Mouse (Mus musculus) testis, adult 2 months (tissue): ENCODE measurements around the gene Gpr142. TPM values are rescaled to one million over a fixed set of nuclear protein-coding genes. Genes with fewer than 3 reads are reported as not detected.

Source experiments
- H3K27ac ChIP-seq: fragments of 200-500 bp; 2 replicates; pipeline ENCODE4 v1.5.1; 2012; ENCODE audit warnings: low read depth, low read length; ENCODE audit not compliant: control insufficient read depth, insufficient read depth
- H3K27me3 ChIP-seq: fragments of 200-500 bp; 2 replicates; pipeline ENCODE4 v1.6.1; 2012; ENCODE audit warnings: mild to moderate bottlenecking, low read length, moderate library complexity; ENCODE audit not compliant: control insufficient read depth, insufficient read depth
- H3K36me3 ChIP-seq: fragments of 200-500 bp; 2 replicates; pipeline ENCODE4 v1.6.1; 2012; ENCODE audit warnings: mild to moderate bottlenecking, low read length; ENCODE audit not compliant: control insufficient read depth, insufficient read depth
- H3K4me1 ChIP-seq: fragments of 200-500 bp; 2 replicates; pipeline ENCODE4 v1.6.1; 2012; ENCODE audit warnings: low read length; ENCODE audit not compliant: control insufficient read depth, insufficient read depth
- H3K4me3 ChIP-seq: fragments of 200-500 bp; 2 replicates; pipeline ENCODE4 v1.5.1; 2012; ENCODE audit warnings: low read depth, mild to moderate bottlenecking, low read length, moderate library complexity, mixed read lengths; ENCODE audit not compliant: control insufficient read depth
- CTCF ChIP-seq: fragments of 200-500 bp; IDR thresholded peaks from 2 replicates; pipeline ENCODE4 v1.5.1; 2012; ENCODE audit warnings: low read depth, mild to moderate bottlenecking, inconsistent platforms, low read length, moderate library complexity; ENCODE audit not compliant: control insufficient read depth, insufficient read depth, insufficient replicate concordance
- POLR2A ChIP-seq: fragments of 200-500 bp; IDR thresholded peaks from 2 replicates; pipeline ENCODE4 v1.6.1; 2012; ENCODE audit warnings: low read depth, mild to moderate bottlenecking, inconsistent platforms, low read length, moderate library complexity; ENCODE audit not compliant: control insufficient read depth
- polyA plus RNA-seq: library from polyadenylated mRNA; depleted of rRNA; stranded (reverse); fragments of >200 nt; gene quantifications from 2 replicates; pipeline ENCODE4 v1.2.3, GENCODE M21; 2012; rRNA removed

The Gpr142 gene
- polyA plus RNA-seq, 1 experiment: not detected

DNA sequence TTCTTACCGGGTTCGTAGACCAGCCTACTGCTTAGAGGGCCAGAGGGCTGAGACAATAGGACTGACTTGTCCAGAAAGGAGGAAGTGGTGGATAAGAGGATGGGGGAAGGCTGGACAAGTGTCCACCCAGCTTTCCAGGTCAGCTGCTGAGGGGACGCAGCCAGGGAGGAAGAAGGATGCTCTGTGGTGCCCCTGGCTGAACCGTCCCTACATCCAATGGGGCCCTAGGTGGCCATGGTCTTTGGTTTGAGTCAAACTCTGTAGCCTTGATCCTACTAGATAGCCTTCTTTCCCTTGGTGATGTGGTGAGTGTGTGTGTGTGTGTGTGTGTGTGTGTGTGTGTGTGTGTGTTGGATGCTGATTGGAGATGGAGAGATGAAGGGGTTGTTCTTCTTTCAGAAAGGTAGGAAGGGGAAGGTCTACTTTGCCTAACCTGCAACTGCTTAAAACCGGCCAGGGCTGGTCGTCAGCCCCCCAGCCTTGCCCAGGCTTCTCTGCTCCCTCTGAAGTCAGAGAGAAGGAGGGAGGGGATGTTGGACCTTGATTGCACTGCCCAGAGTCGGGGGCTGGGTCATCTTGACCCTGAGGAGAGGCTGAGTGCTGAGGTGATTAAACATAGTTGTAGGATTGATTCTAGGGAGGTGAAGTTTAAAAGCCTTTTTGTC lies 54.6 kb downstream of the Gpr142 start:
- H3K36me3 ChIP-seq: no peaks in the 10 kb centered on the region
- H3K27ac ChIP-seq: no peak overlapping the region
- H3K4me3 ChIP-seq: no peak overlapping the region
- no peaks in the 10 kb centered on the region; the same call in none of the 2 replicates for H3K27me3 ChIP-seq
- TF ChIP-seq CTCF: no peak
- no peak for TF ChIP-seq POLR2A
- peaks cover 12% of the 10 kb centered on the region for H3K4me1 ChIP-seq

GRCm38 (mm10) chr11:114854581-114854980 lies 55.9 kb downstream of the Gpr142 start:
- no peaks in the 10 kb centered on the region for H3K36me3 ChIP-seq
- no peak overlapping the region for H3K4me3 ChIP-seq
- no peaks in the 10 kb centered on the region; the same call in none of the 2 replicates for H3K27me3 ChIP-seq
- no peak for TF ChIP-seq CTCF
- TF ChIP-seq POLR2A: no peak
- peaks cover 12% of the 10 kb centered on the region for H3K4me1 ChIP-seq
- no peak overlapping the region for H3K27ac ChIP-seq

DNA sequence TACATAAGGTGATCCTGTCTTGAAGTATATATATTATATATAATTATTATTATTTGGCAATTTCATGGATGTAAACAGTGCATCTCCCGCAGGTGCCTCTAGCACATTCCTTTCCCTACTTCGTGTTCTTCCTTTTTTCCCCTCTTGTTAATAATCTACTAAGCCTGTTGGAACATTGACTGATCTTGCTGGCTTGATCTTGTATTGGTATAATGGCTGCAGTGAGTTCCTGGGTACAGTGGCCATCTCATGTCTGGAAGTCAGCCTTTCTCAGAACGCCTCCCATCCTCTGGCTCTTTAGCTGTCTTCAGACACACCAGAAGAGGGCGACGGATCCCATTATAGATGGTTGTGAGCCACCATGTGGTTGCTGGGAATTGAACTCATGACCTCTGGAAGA lies 57.4 kb downstream of the Gpr142 start:
- H3K27ac ChIP-seq: no peak overlapping the region

More for the DNA sequence above, 57.4 kb downstream of the Gpr142 start:
- H3K4me1 ChIP-seq: peaks cover 7% of the 10 kb centered on the region; the same call in 1 of the 2 replicates
- H3K4me3 ChIP-seq: no peak overlapping the region
- no peaks in the 10 kb centered on the region for H3K36me3 ChIP-seq
- no peaks in the 10 kb centered on the region; the same call in none of the 2 replicates for H3K27me3 ChIP-seq
- TF ChIP-seq POLR2A: no peak
- TF ChIP-seq CTCF: no peak

Other genes with a start within 250 kb of the Gpr142 start
- 600 and 645 TPM in 2 replicates for gene Rpl38, start 130.4 kb upstream of the Gpr142 start, polyA plus RNA-seq
- 13.9 and 15.2 TPM in 2 replicates for gene Ttyh2, start 123.5 kb upstream of the Gpr142 start, polyA plus RNA-seq
- 57.5 and 61.2 TPM in 2 replicates for gene Dnaic2, start 71.5 kb upstream of the Gpr142 start, polyA plus RNA-seq
- 19.3 and 19.6 TPM in 2 replicates for gene Kif19a, start 33.5 kb upstream of the Gpr142 start, polyA plus RNA-seq
- gene Btbd17, start 3.0 kb upstream of the Gpr142 start, polyA plus RNA-seq: 0.31 and 0.42 TPM in 2 replicates
- 0.36 and 2.6 TPM in 2 replicates for gene Gprc5c, start 52.2 kb downstream of the Gpr142 start, polyA plus RNA-seq
- gene Cd300a, start 91.1 kb downstream of the Gpr142 start, polyA plus RNA-seq: 0.06 and 0.17 TPM in 2 replicates
- gene Cd300lb, start 135.5 kb downstream of the Gpr142 start, polyA plus RNA-seq: 0.05 TPM in 1 of 2 replicates, not detected in the other
- gene Cd300c, start 170.2 kb downstream of the Gpr142 start, polyA plus RNA-seq: not detected in 2 replicates
- 0.07 and 0.17 TPM in 2 replicates for gene Cd300ld, start 191.0 kb downstream of the Gpr142 start, polyA plus RNA-seq
- gene Cd300c2, start 203.0 kb downstream of the Gpr142 start, polyA plus RNA-seq: 0.23 and 0.58 TPM in 2 replicates
- not detected in 2 replicates for gene Cd300ld2, start 217.3 kb downstream of the Gpr142 start, polyA plus RNA-seq
- gene Cd300ld4, start 228.1 kb downstream of the Gpr142 start, polyA plus RNA-seq: 0.32 TPM in 1 of 2 replicates, not detected in the other
- gene Cd300ld5, start 238.8 kb downstream of the Gpr142 start, polyA plus RNA-seq: 0.60 and 0.93 TPM in 2 replicates
- gene Cd300ld3, start 249.5 kb downstream of the Gpr142 start, polyA plus RNA-seq: 1.5 and 3.6 TPM in 2 replicates